Mouse (Mus musculus) brain, embryonic 14.5 days (tissue): ENCODE data around the gene Celsr2.

Experiments
- CTCF ChIP-seq: fragments of 200-500 bp; IDR thresholded peaks from 2 replicates; pipeline ENCODE4 v1.5.1; 2012; ENCODE audit warnings: inconsistent platforms, mild to moderate bottlenecking, moderate library complexity, borderline replicate concordance; ENCODE audit not compliant: insufficient read depth, insufficient read length; ENCODE audit errors: extremely low read depth
- POLR2A ChIP-seq: fragments of 200-500 bp; IDR thresholded peaks from 2 replicates; pipeline ENCODE4 v1.6.1; 2012; ENCODE audit warnings: mild to moderate bottlenecking, inconsistent platforms, borderline replicate concordance; ENCODE audit not compliant: poor library complexity, insufficient read depth, insufficient read length, severe bottlenecking; ENCODE audit errors: extremely low read depth

DNA sequence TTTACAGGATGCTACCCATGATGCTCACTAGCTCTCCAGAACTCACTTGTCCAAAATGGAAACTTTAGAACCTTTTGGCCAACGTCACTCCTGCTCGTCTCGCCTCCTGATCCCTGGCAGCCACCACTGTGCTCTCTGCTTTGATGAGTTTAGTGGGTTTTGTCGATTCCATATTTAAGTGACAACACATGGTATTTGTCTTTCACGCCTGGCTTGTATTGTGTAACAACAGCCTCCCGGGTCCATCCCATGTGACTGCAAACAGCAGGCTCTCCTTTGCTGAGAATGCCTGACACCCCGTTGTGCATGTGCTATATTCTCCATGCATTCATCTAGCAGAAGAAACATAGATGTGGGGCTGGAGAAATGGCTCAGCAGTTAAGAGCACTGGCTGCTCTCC is 73.2 kb downstream of the Celsr2 start:
- TF ChIP-seq CTCF = no peak
- no peak for TF ChIP-seq POLR2A
